In genomic region chr9:114701921-114702320, GRCm38 (mm10) we compare ENCODE assay signal across 23 mouse cellular contexts. TPM values are rescaled to one million over a fixed set of nuclear protein-coding genes. Genes with fewer than 3 reads are reported as not detected.
DNase-seq lines count a peak whose midpoint lies in the region; ATAC-seq and TF ChIP-seq lines count a peak whose summit lies in the region.
"Had no signal": no experiment of that assay in that cellular context is flagged by ENCODE, and none has a peak within 500 bp of the region (broad histone marks: within the 10 kb centered on the region; RNA-seq: fewer than 3 reads in every experiment).

No protein-coding gene starts in this region.

- no peak for ATAC-seq in liver, embryonic 11.5 days (replicated peaks; ENCODE audit: low FRiP score)
- ATAC-seq: forebrain, embryonic 13.5 days; hindbrain, postnatal 0 days; midbrain, embryonic 15.5 days; Patski had no signal

- DNase-seq in liver, adult 2 months (ENCODE audit: extremely low read depth, low read depth, low spot score), result peak; percentile 18
- no peak for DNase-seq in liver, embryonic 11.5 days (ENCODE audit: low spot score)
- DNase-seq in kidney, adult 9 months, result peak; percentile 75
- peak; percentile 45 for DNase-seq in kidney, postnatal 14 days
- no peak for DNase-seq in urinary bladder, postnatal 36 days (ENCODE audit: low spot score in 2 of 2)
- no peak for DNase-seq in adrenal gland, postnatal 14 days
- DNase-seq in right cerebral cortex, postnatal 4 days, result no peak
- DNase-seq: adrenal gland, postnatal 10 days; cerebellum, adult 11 months; cerebellum, adult 9-10 months; cerebellum, postnatal 36 days; gastrocnemius, postnatal 14 days; liver; right cerebral cortex, adult 18-20 months; thymus, postnatal 14 days had no signal

- no peak overlapping the region for H3K4me3 ChIP-seq in liver, adult 2 months (ENCODE audit: insufficient read depth, low read depth, low read length)
- no peak overlapping the region for H3K4me3 ChIP-seq in liver, embryonic 11.5 days (ENCODE audit: low read depth, low read length)
- H3K4me3 ChIP-seq: forebrain, embryonic 13.5 days; heart, embryonic 15.5 days; hindbrain, embryonic 12.5 days; lung, embryonic 15.5 days; midbrain, embryonic 10.5 days; midbrain, embryonic 15.5 days had no signal

- TF ChIP-seq POLR2A in liver, adult 2 months (IDR thresholded peaks at IDR 0.05; ENCODE audit: extremely low read depth, insufficient read depth, low read length), result no peak

- no peak overlapping the region for H3K27ac ChIP-seq in liver, adult 2 months (replicated peaks; ENCODE audit: insufficient read depth, low read depth, low read length)
- no peak overlapping the region for H3K27ac ChIP-seq in liver, embryonic 11.5 days (ENCODE audit: low read depth, low read length)
- H3K27ac ChIP-seq: forebrain, embryonic 13.5 days; heart, embryonic 15.5 days; hindbrain, embryonic 12.5 days; hindbrain, postnatal 0 days; lung, embryonic 15.5 days; midbrain, embryonic 10.5 days; midbrain, embryonic 15.5 days had no signal

- H3K4me1 ChIP-seq in liver, adult 2 months (ENCODE audit: control insufficient read depth, insufficient read depth, low read length), result peaks cover 8% of the 10 kb centered on the region
- H3K4me1 ChIP-seq in liver, embryonic 11.5 days (replicated peaks; ENCODE audit: control insufficient read depth, insufficient read depth, low read length), result no peaks in the 10 kb centered on the region; the same call in none of the 2 replicates
- H3K4me1 ChIP-seq: forebrain, embryonic 13.5 days; hindbrain, embryonic 12.5 days; lung, embryonic 15.5 days; midbrain, embryonic 10.5 days; midbrain, embryonic 15.5 days had no signal

- peaks cover 13% of the 10 kb centered on the region for H3K36me3 ChIP-seq in liver, adult 2 months (ENCODE audit: control insufficient read depth, insufficient read depth, low read length)
- H3K36me3 ChIP-seq in liver, embryonic 11.5 days (ENCODE audit: control insufficient read depth, insufficient read depth, low read length), result peaks cover 14% of the 10 kb centered on the region; the same call in 1 of the 2 replicates

- no peak for TF ChIP-seq CTCF in liver, adult 2 months (IDR thresholded peaks at IDR 0.05; ENCODE audit: low read depth, low read length)

- H3K4me2 ChIP-seq in liver, embryonic 11.5 days, result no peak overlapping the region
- H3K4me2 ChIP-seq: forebrain, embryonic 13.5 days; heart, embryonic 15.5 days; hindbrain, embryonic 12.5 days; lung, embryonic 15.5 days; midbrain, embryonic 15.5 days had no signal

- no peak overlapping the region for H3K9ac ChIP-seq in liver, adult 2 months (ENCODE audit: low read depth, low read length)
- H3K9ac ChIP-seq in liver, embryonic 11.5 days (ENCODE audit: low read depth, low read length), result no peak overlapping the region
- H3K9ac ChIP-seq: forebrain, embryonic 13.5 days; heart, embryonic 15.5 days; hindbrain, embryonic 12.5 days; lung, embryonic 15.5 days; midbrain, embryonic 15.5 days had no signal

- 68% methylated on average over 4 of the region's 4 CpGs for WGBS in liver, adult 2 months
- 80% methylated on average over 4 of the region's 4 CpGs for WGBS in liver, embryonic 11.5 days

- no peaks in the 10 kb centered on the region for H3K9me3 ChIP-seq in liver, embryonic 11.5 days (ENCODE audit: control insufficient read depth, low read length)
- H3K9me3 ChIP-seq: forebrain, embryonic 13.5 days; heart, embryonic 15.5 days; hindbrain, embryonic 12.5 days; lung, embryonic 15.5 days; midbrain, embryonic 15.5 days had no signal

- peaks cover 12% of the 10 kb centered on the region; the same call in 1 of the 2 replicates for H3K79me2 ChIP-seq in liver, adult 2 months (ENCODE audit: control insufficient read depth, insufficient read depth, low read length)

- no peaks in the 10 kb centered on the region for H3K27me3 ChIP-seq in liver, adult 2 months (ENCODE audit: control insufficient read depth, insufficient read depth, low read length)
- H3K27me3 ChIP-seq in liver, embryonic 11.5 days (replicated peaks; ENCODE audit: control insufficient read depth, insufficient read depth, low read length), result no peaks in the 10 kb centered on the region
- H3K27me3 ChIP-seq: forebrain, embryonic 13.5 days; heart, embryonic 15.5 days; hindbrain, embryonic 12.5 days; lung, embryonic 15.5 days; midbrain, embryonic 15.5 days; Patski had no signal

RNA-seq across cellular contexts. Expression of gene Dync1li1, which starts 13.3 kb away (rescaled TPM):
- 15.7 and 16.1 TPM in 2 replicates for total RNA-seq in liver, adult 2 months (2014; rRNA removed)
- 4.3 and 4.5 TPM in 2 replicates for polyA plus RNA-seq in liver, adult 2 months (2012; rRNA removed)
- 47.3 and 51.8 TPM in 2 replicates for polyA plus RNA-seq in liver, embryonic 11.5 days (2014; fragmentation: Nextera tagmentation; extraction: Ambion mirVana)
- 37.1 and 44.6 TPM in 2 replicates for total RNA-seq in adrenal gland, postnatal 14 days (2021)

RNA-seq across cellular contexts. Expression of gene Cmtm6, which starts 29.0 kb away (rescaled TPM):
- 56.0 and 58.8 TPM in 2 replicates for total RNA-seq in liver, adult 2 months (2014; rRNA removed)
- polyA plus RNA-seq in liver, adult 2 months (2012; rRNA removed), result 54.7 and 69.0 TPM in 2 replicates
- 36.6 and 40.6 TPM in 2 replicates for polyA plus RNA-seq in liver, embryonic 11.5 days (2014; fragmentation: Nextera tagmentation; extraction: Ambion mirVana)
- 57.6 and 58.5 TPM in 2 replicates for total RNA-seq in adrenal gland, postnatal 14 days (2021)

Comparison
In these comparisons a context has a peak if more than half of its experiments do, and no peak if none do; other contexts are left out.
1. DNase-seq: peak in liver, adult 2 months (single experiment), kidney, adult 9 months (single experiment) and kidney, postnatal 14 days (single experiment); none in liver, embryonic 11.5 days (single experiment), urinary bladder, postnatal 36 days (0 of 2), adrenal gland, postnatal 14 days (single experiment) and right cerebral cortex, postnatal 4 days (single experiment).